Mouse (Mus musculus) heart, embryonic 11.5 days (tissue): Measurements from ENCODE around the gene Cib4. TPM values are rescaled to one million over a fixed set of nuclear protein-coding genes. Genes with fewer than 3 reads are reported as not detected.

ENCODE experiments used
- ATAC-seq: fragments of 200-750 bp; cut with Nextera tagmentation; replicated peaks from 2 replicates; pipeline ENCODE4 v1.8.0; 2017; ENCODE audit warnings: moderate library complexity; ENCODE audit not compliant: insufficient number of reproducible peaks, low FRiP score, low TSS enrichment
- H3K27ac ChIP-seq: fragments of 300-500 bp; sonication (generic); 2 replicates; pipeline ENCODE4 v1.5.1; 2014; ENCODE audit warnings: mild to moderate bottlenecking, low read depth, low read length
- H3K27me3 ChIP-seq: fragments of 300-500 bp; sonication (generic); 2 replicates; pipeline ENCODE4 v1.6.1; 2014; ENCODE audit warnings: mild to moderate bottlenecking, low read length, mixed read lengths; ENCODE audit not compliant: control insufficient read depth, insufficient read depth
- H3K36me3 ChIP-seq: fragments of 300-500 bp; sonication (generic); 2 replicates; pipeline ENCODE4 v1.6.1; 2014; ENCODE audit warnings: mild to moderate bottlenecking, low read length, moderate library complexity, mixed read lengths; ENCODE audit not compliant: control insufficient read depth, insufficient read depth
- H3K4me1 ChIP-seq: fragments of 300-500 bp; sonication (generic); 2 replicates; pipeline ENCODE4 v1.6.1; 2014; ENCODE audit warnings: low read length; ENCODE audit not compliant: control insufficient read depth, insufficient read depth
- H3K4me2 ChIP-seq: fragments of 300-500 bp; sonication (generic); 2 replicates; pipeline ENCODE4 v1.6.1; 2014; ENCODE audit warnings: mild to moderate bottlenecking, moderate library complexity
- H3K4me3 ChIP-seq: fragments of 300-500 bp; sonication (generic); 2 replicates; pipeline ENCODE4 v1.5.1; 2014; ENCODE audit warnings: low read depth, low read length
- H3K9ac ChIP-seq: fragments of 300-500 bp; sonication (generic); 2 replicates; pipeline ENCODE4 v1.6.1; 2014; ENCODE audit warnings: mild to moderate bottlenecking, low read depth, low read length, moderate library complexity
- H3K9me3 ChIP-seq: fragments of 300-500 bp; sonication (generic); replicated peaks from 2 replicates; pipeline ENCODE4 v1.6.1; 2016; ENCODE audit warnings: low read length; ENCODE audit not compliant: control insufficient read depth
- WGBS: fragments of 180-500 bp; shearing (Covaris S2); extraction: QIAGEN DNeasy Blood & Tissue Kit; methylation state at CpG from one replicate; pipeline ENCODE4 v1.1.7; 2014; ENCODE audit not compliant: insufficient replicate concordance; 5-methylcytosine and 5-hydroxymethylcytosine counted together
- polyA plus RNA-seq: library from polyadenylated mRNA; unstranded; fragments of >200 nt; fragmentation: Nextera tagmentation; extraction: Ambion mirVana; gene quantifications from 2 replicates; pipeline ENCODE4 v1.2.1, GENCODE M21; 2014

The Cib4 gene
- polyA plus RNA-seq, 1 experiment from 2014 or later: not detected

DNA sequence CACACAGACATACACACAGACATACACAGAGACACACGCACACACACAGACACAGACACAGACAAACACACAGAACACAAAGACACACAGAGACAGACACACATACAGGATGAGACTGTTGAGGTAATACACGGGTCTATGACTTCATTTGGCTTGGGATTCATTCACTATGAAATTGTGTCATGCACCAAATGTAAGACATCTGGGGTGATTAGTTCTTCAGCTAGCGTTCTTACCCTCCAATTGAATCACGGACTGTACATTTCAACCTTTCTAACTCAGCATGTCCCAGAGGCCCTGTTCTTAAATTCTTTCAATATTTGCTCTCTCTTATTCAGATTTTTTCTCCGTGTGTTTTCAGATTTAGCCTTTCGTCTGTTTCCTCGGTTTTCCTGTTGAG lies 51.0 kb downstream of the Cib4 start:
- Histone ChIP-seq H3K27me3 (no peaks in the 10 kb centered on the region), H3K27ac (no peak overlapping the region), H3K4me3 (no peak overlapping the region), H3K36me3 (no peaks in the 10 kb centered on the region), H3K4me2 (no peak overlapping the region), H3K9me3 (no peaks in the 10 kb centered on the region), H3K9ac (no peak overlapping the region), H3K4me1 (no peaks in the 10 kb centered on the region)
- WGBS: 83% methylated on average over 7 of the region's 7 CpGs
- ATAC-seq: no peak

DNA sequence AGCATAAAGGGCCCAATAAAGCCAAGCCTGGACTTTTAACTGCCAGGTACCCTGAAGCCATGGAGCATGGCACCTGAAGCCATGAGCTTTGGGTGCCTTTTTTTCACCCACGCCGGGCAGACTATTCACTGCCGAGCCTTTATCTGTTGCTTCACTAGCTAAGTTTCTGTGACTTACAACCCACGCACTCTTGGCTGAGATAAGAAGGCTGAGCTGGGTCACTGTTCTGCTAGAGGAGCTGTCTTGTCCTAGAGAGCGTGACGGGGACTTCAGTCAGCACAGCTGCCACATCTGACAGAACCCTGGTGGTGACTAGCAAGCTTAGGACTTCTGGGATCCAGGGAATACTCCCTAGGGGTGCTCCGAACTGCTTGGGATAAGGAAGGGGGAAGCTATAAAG lies 51.9 kb downstream of the Cib4 start:
- no peak overlapping the region for H3K27ac ChIP-seq
- H3K36me3 ChIP-seq: no peaks in the 10 kb centered on the region
- no peak overlapping the region for H3K4me3 ChIP-seq
- no peak overlapping the region for H3K4me2 ChIP-seq
- H3K9ac ChIP-seq: no peak overlapping the region
- no peaks in the 10 kb centered on the region for H3K9me3 ChIP-seq
- WGBS: 29% methylated on average over 7 of the region's 7 CpGs
- no peaks in the 10 kb centered on the region for H3K27me3 ChIP-seq
- no peak for ATAC-seq
- H3K4me1 ChIP-seq: no peaks in the 10 kb centered on the region

DNA sequence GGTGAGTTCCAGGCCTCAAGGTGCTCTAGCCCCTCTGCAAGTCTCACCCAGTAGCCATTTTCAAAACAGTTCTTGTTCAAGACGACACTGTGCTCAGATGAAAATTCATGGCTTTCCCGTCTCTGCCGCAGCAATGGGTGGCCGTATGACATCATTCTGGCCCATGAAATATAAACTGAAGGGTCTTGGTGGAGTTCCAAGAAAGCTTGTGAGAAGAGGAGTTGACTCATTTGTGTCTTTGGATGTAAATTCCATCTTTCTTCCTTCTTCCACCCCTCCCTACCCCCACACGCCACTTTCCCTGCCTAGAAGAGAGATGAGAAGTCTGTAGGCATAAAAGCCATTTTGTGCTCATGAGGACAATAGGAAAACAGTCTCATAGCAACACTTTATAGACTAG lies 54.8 kb downstream of the Cib4 start:
- no peaks in the 10 kb centered on the region for H3K9me3 ChIP-seq
- no peak overlapping the region for H3K4me2 ChIP-seq
- no peaks in the 10 kb centered on the region for H3K36me3 ChIP-seq
- H3K27me3 ChIP-seq: no peaks in the 10 kb centered on the region
- no peak for ATAC-seq
- WGBS: 88% methylated on average over 5 of the region's 5 CpGs
- H3K9ac ChIP-seq: no peak overlapping the region
- no peaks in the 10 kb centered on the region for H3K4me1 ChIP-seq
- no peak overlapping the region for H3K27ac ChIP-seq
- H3K4me3 ChIP-seq: no peak overlapping the region

DNA sequence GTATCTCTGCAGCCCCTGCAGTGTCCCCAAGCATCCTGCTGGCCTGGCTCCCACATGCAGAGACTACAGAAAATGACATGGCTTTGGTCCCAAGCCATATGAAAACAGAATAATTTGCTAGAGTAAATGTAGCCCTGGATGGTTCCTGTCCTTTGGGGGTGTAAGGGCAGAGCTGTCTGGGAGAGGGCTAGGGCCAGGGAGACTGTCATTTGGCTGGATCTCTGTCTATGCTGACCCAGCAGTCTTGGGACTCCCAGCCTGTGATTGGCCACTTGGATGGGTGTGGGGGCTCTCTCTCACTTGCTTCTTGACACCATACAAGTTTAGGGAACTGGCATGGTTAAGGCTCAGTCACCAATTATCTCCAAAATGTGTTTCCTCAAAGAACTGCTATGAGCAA lies 55.4 kb downstream of the Cib4 start:
- H3K36me3 ChIP-seq: no peaks in the 10 kb centered on the region
- no peak for ATAC-seq
- H3K27me3 ChIP-seq: no peaks in the 10 kb centered on the region
- H3K4me2 ChIP-seq: no peak overlapping the region
- H3K9ac ChIP-seq: no peak overlapping the region
- H3K4me3 ChIP-seq: no peak overlapping the region
- H3K27ac ChIP-seq: no peak overlapping the region
- no peaks in the 10 kb centered on the region for H3K9me3 ChIP-seq
- no peaks in the 10 kb centered on the region for H3K4me1 ChIP-seq

DNA sequence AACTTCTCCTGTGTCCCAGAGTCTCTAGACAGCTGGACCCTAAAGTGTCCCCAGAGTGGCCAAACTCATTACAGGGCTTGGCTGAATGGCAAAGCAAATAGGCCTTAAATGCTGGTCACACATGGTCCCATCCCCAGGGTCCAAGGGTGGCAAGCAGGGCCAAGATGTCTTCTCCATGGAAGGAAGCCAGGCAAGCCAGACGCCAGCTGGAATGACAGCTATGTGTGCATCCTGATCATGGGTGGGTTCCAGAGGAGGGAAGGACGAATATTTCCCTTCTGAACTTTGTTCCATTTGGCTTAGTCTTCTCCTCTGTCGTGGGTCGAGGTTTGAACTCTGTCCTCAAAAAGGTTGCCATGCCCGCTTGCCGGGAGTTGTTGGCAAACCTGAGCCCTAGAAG lies 60.5 kb downstream of the Cib4 start:
- H3K4me3 ChIP-seq: no peak overlapping the region
- no peaks in the 10 kb centered on the region for H3K36me3 ChIP-seq
- no peak for ATAC-seq
- H3K27me3 ChIP-seq: 0 out of 2 replicates have a peak, but pooled peaks cover 2% of the 10 kb centered on the region
- no peaks in the 10 kb centered on the region for H3K4me1 ChIP-seq
- WGBS: 77% methylated on average over 6 of the region's 6 CpGs
- H3K4me2 ChIP-seq: no peak overlapping the region
- no peak overlapping the region for H3K9ac ChIP-seq
- H3K9me3 ChIP-seq: no peaks in the 10 kb centered on the region
- H3K27ac ChIP-seq: no peak overlapping the region

DNA sequence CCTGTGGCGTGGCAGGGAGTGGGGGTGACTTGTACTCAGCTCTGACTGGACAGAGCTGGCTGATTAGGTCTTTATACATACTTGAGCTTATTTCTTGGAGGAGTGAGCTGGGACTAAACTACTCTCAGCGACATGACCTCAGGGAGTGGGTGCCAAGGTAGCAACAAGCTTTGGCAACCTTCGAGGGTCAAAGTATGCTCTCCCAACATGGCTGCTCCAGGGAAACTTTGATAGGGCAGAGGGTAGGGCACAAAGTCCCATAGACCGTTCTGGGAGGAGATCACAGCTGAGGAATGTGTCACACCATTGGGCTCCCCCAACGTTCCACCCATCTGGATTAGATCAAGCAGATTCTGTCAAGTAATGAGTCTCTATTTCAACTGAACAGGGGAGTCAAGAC lies 61.0 kb downstream of the Cib4 start:
- Histone ChIP-seq H3K4me1 (no peaks in the 10 kb centered on the region), H3K9me3 (no peaks in the 10 kb centered on the region), H3K36me3 (no peaks in the 10 kb centered on the region), H3K4me3 (no peak overlapping the region), H3K9ac (no peak overlapping the region), H3K27me3 (0 out of 2 replicates have a peak, but pooled peaks cover 2% of the 10 kb centered on the region), H3K4me2 (no peak overlapping the region), H3K27ac (no peak overlapping the region)
- WGBS: 77% methylated on average over 5 of the region's 5 CpGs
- no peak for ATAC-seq

DNA sequence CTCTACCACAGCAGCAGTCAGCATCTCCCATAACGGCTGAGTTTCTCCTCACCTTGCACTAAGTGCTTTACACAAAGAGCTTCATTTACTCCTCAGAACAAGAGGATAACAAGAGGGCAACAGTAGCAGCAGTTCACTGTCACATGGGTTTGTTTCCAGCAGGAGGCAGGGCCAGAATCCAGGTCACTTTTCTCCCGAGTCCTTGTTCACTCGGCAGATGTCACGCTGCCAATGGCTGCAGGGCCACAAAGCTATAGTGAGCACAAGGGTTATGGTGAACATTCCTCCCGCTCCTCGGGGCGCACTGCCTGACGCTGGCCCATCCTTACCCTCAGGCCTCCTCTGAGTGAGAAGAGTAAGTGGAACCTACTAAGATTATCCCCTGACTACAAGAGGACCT lies 62.1 kb downstream of the Cib4 start:
- Histone ChIP-seq H3K4me1 (no peaks in the 10 kb centered on the region), H3K36me3 (no peaks in the 10 kb centered on the region), H3K27me3 (0 out of 2 replicates have a peak, but pooled peaks cover 2% of the 10 kb centered on the region), H3K27ac (no peak overlapping the region), H3K4me3 (no peak overlapping the region), H3K4me2 (no peak overlapping the region), H3K9ac (no peak overlapping the region), H3K9me3 (no peaks in the 10 kb centered on the region)
- WGBS: 68% methylated on average over 8 of the region's 8 CpGs
- no peak for ATAC-seq

DNA sequence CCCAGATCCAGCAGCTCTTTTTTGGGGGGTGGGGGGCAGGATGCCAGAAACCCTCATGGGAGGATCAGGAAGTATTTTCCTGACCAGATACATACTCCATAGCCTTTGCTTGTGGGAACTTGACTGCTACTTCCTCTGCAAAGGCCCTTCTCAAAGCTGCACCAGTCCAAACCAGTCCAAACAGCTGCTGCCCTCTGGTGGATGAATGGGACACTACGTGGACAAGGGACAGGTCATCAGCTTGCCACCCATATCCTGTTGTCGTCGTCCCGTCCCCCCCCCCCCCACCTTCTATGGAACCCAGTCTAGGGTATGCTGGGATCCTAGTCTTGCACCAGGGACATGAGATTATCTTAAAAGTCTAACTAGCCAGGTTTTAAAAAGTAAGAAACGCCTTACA lies 63.3 kb downstream of the Cib4 start:
- H3K9me3 ChIP-seq: no peaks in the 10 kb centered on the region
- no peak overlapping the region for H3K4me3 ChIP-seq
- H3K9ac ChIP-seq: 0 out of 2 replicates have a peak overlapping the region, but pooled peaks have one; percentile 2
- no peaks in the 10 kb centered on the region for H3K36me3 ChIP-seq
- no peak overlapping the region for H3K27ac ChIP-seq
- ATAC-seq: no peak
- 0 out of 2 replicates have a peak, but pooled peaks cover 2% of the 10 kb centered on the region for H3K27me3 ChIP-seq
- 17% methylated on average over 5 of the region's 5 CpGs for WGBS
- no peaks in the 10 kb centered on the region for H3K4me1 ChIP-seq
- H3K4me2 ChIP-seq: no peak overlapping the region

DNA sequence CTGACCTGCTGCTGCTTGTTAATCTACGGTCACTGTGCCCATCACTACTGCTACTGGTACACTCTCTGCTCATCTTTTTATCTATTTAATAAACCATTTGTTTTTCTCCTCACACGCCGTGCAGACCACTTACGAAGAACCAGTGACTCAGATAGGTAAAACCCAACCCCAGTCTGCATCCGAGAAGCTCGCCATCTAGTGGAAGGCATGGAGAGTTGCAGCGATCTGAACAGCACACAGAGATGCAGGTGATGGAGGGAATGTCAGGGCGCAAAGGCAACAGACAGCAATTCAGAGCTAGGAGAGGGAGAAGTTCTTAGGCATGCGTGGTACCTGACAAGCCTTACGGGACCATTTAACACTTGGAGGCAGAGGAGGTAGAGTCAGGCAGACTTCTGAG lies 69.1 kb downstream of the Cib4 start:
- H3K9me3 ChIP-seq: no peaks in the 10 kb centered on the region
- ATAC-seq: no peak
- H3K4me3 ChIP-seq: no peak overlapping the region
- WGBS: 35% methylated on average over 10 of the region's 10 CpGs
- no peak overlapping the region for H3K9ac ChIP-seq
- no peak overlapping the region for H3K27ac ChIP-seq
- no peaks in the 10 kb centered on the region for H3K36me3 ChIP-seq
- H3K27me3 ChIP-seq: no peaks in the 10 kb centered on the region
- no peak overlapping the region for H3K4me2 ChIP-seq
- H3K4me1 ChIP-seq: no peaks in the 10 kb centered on the region
